Mouse (Mus musculus): ENCODE data around the gene Pla2g16.

Pla2g16 gene

GRCm38 (mm10) chr19:7566826-7567225 lies 9.6 kb downstream of the Pla2g16 start:
- no peak for DNase-seq

GRCm38 (mm10) chr19:7568364-7568763 lies 11.1 kb downstream of the Pla2g16 start:
- no peak for DNase-seq

DNA sequence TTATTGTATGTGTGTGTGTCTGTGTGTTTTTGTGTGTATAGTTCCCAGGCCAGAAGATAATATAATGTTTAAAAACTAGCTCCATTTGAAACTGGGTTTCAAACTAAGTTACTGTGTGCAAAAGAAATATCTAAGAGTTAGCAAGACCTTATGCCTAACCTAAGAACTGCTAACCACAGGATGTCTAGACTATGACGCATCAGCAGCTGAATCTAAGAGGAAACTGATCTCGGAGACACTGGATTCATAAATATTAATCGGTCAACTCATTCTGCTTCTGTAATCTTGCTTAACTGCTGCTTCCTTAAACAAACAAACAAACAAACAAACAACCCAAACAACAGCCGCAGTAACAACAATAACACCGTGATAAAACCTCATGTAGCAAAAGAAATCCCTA lies 12.4 kb downstream of the Pla2g16 start:
- DNase-seq = no peak

- DNase-seq = no peak
Measured at GRCm38 (mm10) chr19:7576180-7576579, 18.9 kb downstream of the Pla2g16 start.

- DNase-seq = no peak
Measured at GRCm38 (mm10) chr19:7577710-7578109, 20.5 kb downstream of the Pla2g16 start.

DNA sequence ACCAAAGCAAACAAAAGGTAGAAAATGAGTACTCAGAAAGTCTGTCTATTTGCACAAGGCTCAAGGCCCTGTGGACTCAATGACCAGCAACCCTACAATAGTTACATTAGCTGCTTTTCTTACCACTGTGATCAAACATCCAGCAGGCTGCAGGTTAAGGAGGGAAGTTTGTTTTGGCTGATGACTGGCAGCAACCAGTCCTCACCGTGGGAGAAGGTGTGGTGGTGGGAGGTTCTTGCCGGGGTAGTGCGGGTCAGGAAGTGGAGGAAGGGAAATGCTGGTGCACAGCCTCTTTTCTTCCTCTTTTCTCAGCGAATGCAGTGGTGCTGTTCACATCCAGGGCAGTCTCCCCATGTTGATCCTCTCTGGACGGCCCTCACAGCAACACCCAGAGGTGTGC lies 23.8 kb downstream of the Pla2g16 start:
- no peak for DNase-seq

DNA sequence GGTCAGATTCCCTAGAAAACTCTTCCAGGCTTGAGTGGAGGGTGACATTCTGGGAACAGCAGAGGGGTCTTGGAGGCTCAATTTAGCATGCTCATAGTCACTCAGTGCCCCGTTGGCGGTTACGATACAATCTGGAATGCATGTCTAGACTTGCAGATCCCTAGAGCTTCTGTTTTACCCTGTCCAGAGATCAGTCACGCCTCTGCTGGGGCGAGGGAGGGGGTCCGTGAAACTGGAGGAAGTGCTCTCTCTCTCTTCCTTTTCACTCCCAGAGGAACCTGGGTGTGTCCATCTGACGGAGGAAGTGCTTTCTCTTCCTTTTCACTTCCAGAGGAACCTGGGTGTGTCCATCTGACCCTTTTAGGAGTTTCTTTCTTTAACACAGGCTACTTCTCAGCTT lies 25.8 kb downstream of the Pla2g16 start:
- DNase-seq = no peak

- DNase-seq = no peak
Measured at GRCm38 (mm10) chr19:7583599-7583998, 26.3 kb downstream of the Pla2g16 start.

DNA sequence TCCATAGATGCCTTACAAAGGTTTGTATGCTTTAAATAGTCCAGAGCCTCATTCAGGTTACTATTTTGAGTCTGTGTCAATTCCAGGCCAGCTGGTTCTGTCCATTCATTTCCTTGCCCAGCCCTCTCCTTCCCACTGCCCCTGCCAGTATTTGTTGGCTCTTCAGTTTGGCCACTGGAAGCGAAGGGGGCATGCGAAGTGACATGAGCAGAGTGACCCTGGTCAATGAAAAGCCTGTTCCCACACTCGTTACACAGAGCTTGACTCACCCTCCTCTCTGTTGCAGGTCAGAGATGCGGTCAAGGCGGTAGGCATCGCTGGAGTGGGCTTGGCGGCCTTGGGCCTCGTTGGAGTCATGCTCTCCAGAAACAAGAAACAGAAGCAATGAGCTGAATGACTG lies 28.0 kb downstream of the Pla2g16 start:
- no peak for DNase-seq

DNA sequence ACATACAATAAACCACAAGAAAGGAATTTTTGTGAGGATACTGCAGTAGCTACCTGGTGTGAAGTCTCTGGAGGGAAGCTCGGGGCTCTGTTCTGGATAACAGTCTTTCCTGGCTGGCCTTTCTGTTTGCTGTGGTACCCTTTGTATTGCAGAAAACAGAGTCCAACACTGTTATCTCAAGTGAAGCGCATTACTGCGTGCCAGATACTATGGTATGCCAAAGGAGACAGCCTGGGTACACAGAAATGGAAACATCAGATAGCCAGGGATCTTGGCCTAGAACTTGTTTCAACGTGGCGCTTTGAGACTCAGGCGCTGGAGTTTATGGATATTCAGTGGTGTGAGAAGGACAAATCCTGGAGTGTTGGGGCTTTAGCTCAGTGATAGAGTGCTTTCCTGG lies 28.5 kb downstream of the Pla2g16 start:
- no peak for DNase-seq

GRCm38 (mm10) chr19:7590795-7591194 lies 33.5 kb downstream of the Pla2g16 start:
- DNase-seq = no peak

- DNase-seq = no peak
Measured at GRCm38 (mm10) chr19:7592018-7592417, 34.8 kb downstream of the Pla2g16 start.

DNA sequence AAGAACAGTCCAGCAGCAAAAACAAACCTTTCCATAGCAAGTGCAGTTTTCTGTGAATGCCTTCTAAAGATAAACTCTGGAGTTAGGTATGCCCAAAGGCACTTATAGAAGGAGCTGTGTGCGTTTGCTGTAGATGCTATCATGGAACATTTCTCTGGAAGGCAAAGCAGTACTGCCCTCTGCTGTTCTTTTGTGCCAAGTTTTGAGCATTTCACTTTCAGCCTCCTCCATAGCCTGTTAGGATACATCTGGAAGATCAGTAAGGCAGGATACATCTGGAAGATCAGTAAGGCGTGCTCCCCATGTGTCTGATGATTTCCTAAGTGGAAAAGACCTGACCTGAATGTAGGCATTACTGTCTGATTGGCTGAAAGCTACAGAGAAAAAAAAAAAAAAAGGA lies 38.3 kb downstream of the Pla2g16 start:
- DNase-seq = no peak

GRCm38 (mm10) chr19:7598481-7598880 lies 41.2 kb downstream of the Pla2g16 start:
- no peak for DNase-seq

- DNase-seq = no peak
Measured at GRCm38 (mm10) chr19:7601551-7601950, 44.3 kb downstream of the Pla2g16 start.

DNA sequence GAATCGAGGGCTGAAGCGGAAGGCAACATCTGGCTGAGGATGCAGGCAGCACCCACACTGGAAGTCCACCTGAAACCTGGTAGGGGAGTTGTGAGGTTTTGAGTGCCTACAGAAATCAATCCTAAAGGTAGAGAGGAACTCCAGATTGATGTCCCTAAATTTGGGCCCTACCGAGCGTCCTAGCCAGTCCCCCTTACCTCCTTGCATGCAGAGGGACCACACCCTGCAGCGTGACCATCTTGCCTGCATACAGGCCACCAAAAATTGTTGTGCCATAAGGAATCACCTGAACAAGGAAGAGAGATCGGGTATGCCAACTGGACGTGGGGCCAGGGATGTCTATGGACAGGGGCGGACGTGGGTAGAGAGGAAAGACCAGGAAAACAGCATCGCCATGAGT lies 46.8 kb downstream of the Pla2g16 start:
- DNase-seq = no peak

DNA sequence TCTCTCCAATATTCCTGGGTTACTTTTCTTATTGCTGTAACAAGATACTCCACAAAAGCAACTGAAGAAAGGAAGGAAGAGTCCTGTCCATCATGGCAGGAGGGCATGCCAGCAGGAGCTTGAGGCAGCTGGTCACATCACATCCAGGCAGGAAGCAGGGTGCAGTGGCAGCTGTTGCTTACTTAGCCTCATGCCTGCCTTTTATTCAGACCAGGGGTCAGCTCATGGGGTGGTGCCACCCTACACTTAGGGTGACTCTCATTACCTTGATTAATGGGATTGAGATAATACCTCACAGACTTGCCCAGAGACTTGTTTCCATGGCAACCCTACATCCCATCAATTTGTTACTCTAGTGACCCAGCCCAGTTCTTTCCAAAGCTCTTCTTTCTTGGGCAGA lies 47.8 kb downstream of the Pla2g16 start:
- no peak for DNase-seq

- no peak for DNase-seq
Measured at GRCm38 (mm10) chr19:7605930-7606783, 48.9 kb downstream of the Pla2g16 start.

DNA sequence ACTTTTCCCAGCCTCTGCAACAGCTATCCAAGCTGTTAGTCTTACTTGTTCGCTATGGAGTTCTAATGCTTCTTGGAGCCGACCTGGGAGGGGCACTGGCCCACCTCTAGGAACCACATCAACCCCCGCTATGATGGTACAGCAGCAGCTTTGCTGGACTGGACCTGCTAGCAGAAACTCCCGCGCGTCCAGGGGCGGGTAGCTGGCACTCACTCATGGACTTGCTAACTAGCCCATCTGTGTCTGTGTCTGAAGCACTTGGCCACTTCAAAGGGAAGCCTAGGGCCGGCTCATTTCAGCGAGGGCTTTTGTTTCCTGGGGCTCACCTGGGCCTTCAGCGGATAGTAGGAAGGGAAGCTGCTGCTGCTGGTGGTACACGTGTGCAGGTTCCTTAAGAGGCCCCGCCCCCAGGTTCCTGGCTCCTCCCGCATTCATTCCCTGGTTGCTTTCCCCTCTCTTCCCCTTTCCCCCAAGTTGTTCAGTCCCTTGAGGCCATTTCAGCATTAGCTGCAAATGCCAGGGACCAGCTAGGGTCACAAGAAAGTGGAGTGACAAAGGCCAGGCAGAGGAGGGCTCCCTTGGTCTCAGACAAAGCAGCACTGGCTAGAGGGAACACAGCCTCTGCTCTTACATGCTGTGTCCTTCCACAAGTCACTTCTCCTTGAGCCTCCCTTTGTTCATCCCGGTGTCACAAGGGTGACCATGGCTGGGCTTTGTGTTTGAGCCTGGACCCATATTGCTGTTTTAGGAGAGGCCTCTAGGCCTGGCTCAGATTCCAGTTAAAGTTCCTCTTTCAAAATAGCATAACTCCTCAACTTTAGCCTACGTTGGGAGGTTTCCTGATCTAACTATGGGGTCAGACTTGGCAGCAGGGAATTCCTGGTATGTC lies 49.8 kb downstream of the Pla2g16 start, which contains the start of gene Lgals12:
Gene Lgals12 (minus strand): TSS at position 393 of the 889 bp plus-strand sequence.
- DNase-seq = no peak

GRCm38 (mm10) chr19:7607690-7608201 lies 50.5 kb downstream of the Pla2g16 start:
- no peak for DNase-seq

- no peak for DNase-seq
Measured at GRCm38 (mm10) chr19:7611942-7612757, 54.9 kb downstream of the Pla2g16 start, which contains the start of gene Hrasls5. Gene Hrasls5, plus strand, starts transcription at chr19:7612541.

- no peak for DNase-seq
Measured at GRCm38 (mm10) chr19:7613151-7613550, 55.9 kb downstream of the Pla2g16 start.
